Mouse (Mus musculus) CH12.LX (cell line): ENCODE data around the gene Hist1h2ag.

ENCODE experiments used
- BHLHE40 ChIP-seq: IDR thresholded peaks from 2 replicates; pipeline ENCODE4 v1.6.1; 2011; ENCODE audit warnings: mild to moderate bottlenecking, low read depth, low read length, improper control_type of control experiment
- CTCF ChIP-seq, 2 experiments: IDR thresholded peaks in 1 of 2; conservative IDR thresholded peaks in 1 of 2; 2 replicates each; pipeline ENCODE4 v1.5.1; 2011 to 2012; ENCODE audit warnings: low read depth in 2 of 2, low read length in 2 of 2, improper control_type of control experiment in 1 of 2, inconsistent platforms in 1 of 2, mild to moderate bottlenecking in 1 of 2, moderate library complexity in 1 of 2
- EP300 ChIP-seq: IDR thresholded peaks from 2 replicates; pipeline ENCODE4 v1.6.1; 2011; ENCODE audit warnings: low read length, improper control_type of control experiment
- GABPA ChIP-seq: IDR thresholded peaks from 2 replicates; pipeline ENCODE4 v1.6.1; 2012; ENCODE audit warnings: low read depth, low read length, improper control_type of control experiment, inconsistent platforms; ENCODE audit not compliant: insufficient replicate concordance
- JUN ChIP-seq: IDR thresholded peaks from 2 replicates; pipeline ENCODE4 v1.6.1; 2011; ENCODE audit warnings: low read depth, mild to moderate bottlenecking, low read length, improper control_type of control experiment, moderate library complexity; ENCODE audit not compliant: insufficient read depth
- MAZ ChIP-seq: IDR thresholded peaks from 2 replicates; pipeline ENCODE4 v1.6.1; 2012; ENCODE audit warnings: low read depth, mild to moderate bottlenecking, inconsistent platforms, low read length, improper control_type of control experiment, moderate library complexity
- POLR2A ChIP-seq: IDR thresholded peaks from 2 replicates; pipeline ENCODE4 v1.6.1; 2011; ENCODE audit warnings: low read depth, mild to moderate bottlenecking, improper control_type of control experiment, low read length
- RAD21 ChIP-seq: IDR thresholded peaks from 2 replicates; pipeline ENCODE4 v1.6.1; 2011; ENCODE audit warnings: low read depth, mild to moderate bottlenecking, low read length, improper control_type of control experiment, moderate library complexity
- SIN3A ChIP-seq: IDR thresholded peaks from 2 replicates; pipeline ENCODE4 v1.6.1; 2012; ENCODE audit warnings: low read length, improper control_type of control experiment, inconsistent platforms
- TBP ChIP-seq: conservative IDR thresholded peaks from 2 replicates; pipeline ENCODE4 v1.6.1; 2011; ENCODE audit warnings: low read depth, low read length, improper control_type of control experiment

- peak; percentile 78 for TF ChIP-seq POLR2A
- no peak for TF ChIP-seq GABPA
- TF ChIP-seq BHLHE40: peak; percentile 49; the same call in 1 of the 2 replicates
- TF ChIP-seq TBP: no peak
- TF ChIP-seq RAD21: no peak
- no peak for TF ChIP-seq CTCF (conservative IDR thresholded peaks at IDR 0.05 in 1 of 2, IDR thresholded peaks at IDR 0.05 in 1 of 2; ENCODE audit: low read depth in 2 of 2, low read length in 2 of 2)
- no peak for TF ChIP-seq EP300
- peak; percentile 78 for TF ChIP-seq SIN3A
- TF ChIP-seq JUN: no peak
- no peak for TF ChIP-seq MAZ
Observed at GRCm38 (mm10) chr13:22041651-22042567, 835 bp downstream of the Hist1h2ag start.
